Mouse (Mus musculus) adrenal gland, postnatal 4 days (tissue): ENCODE measurements around the gene Prdx5. TPM values are rescaled to one million over a fixed set of nuclear protein-coding genes. Genes with fewer than 3 reads are reported as not detected.

ENCODE experiments used
- DNase-seq, 2 experiments: peaks; one replicate each; pipeline ENCODE4 v3.0.0; 2021 to 2022; ENCODE audit warnings: low spot score in 2 of 2, mixed read lengths in 2 of 2
- long read RNA-seq, 2 experiments: library from polyadenylated mRNA; stranded (forward); transcript quantifications; one replicate each; pipeline ENCODE4 v2.0.0; 2021
- total RNA-seq, 2 experiments: library from RNA; stranded (reverse); gene quantifications; 2 replicates each; pipeline ENCODE4 v1.2.3; 2021

Prdx5 gene
- total RNA-seq, result 100 to 1,000 TPM; 199 to 210 TPM
- long read RNA-seq, experiment 1, transcript Prdx5-201 (6 exons, 1,262 nt), result major isoform, 152 of 187 reads
- long read RNA-seq, experiment 1, transcript Prdx5-203 (5 exons, 755 nt), result minor isoform, 23 of 187 reads
- long read RNA-seq, experiment 1, partial matches to known transcripts, result 7 of 187 reads
- long read RNA-seq, experiment 1, other reads (novel, unspliced or antisense), result 4 of 187 reads
- long read RNA-seq, experiment 2, transcript Prdx5-203 (5 exons, 755 nt), result minor isoform, 13 of 184 reads
- long read RNA-seq, experiment 2, transcript Prdx5-201 (6 exons, 1,262 nt), result major isoform, 157 of 184 reads
- long read RNA-seq, experiment 2, partial matches to known transcripts, result 6 of 184 reads
- long read RNA-seq, experiment 2, other reads (novel, unspliced or antisense), result 8 of 184 reads

- peak; percentile 64 to 81 for DNase-seq
Measured at GRCm38 (mm10) chr19:6909507-6910289, at the start of gene Prdx5, which contains the start of gene Trmt112. Prdx5 (minus strand) TSS chr19:6910106. Trmt112 (plus strand) TSS chr19:6909698.

- no peak for DNase-seq
Measured at GRCm38 (mm10) chr19:6956461-6956860, 46.6 kb upstream of the Prdx5 start.

GRCm38 (mm10) chr19:6955424-6955823 lies 45.5 kb upstream of the Prdx5 start:
- no peak for DNase-seq

DNA sequence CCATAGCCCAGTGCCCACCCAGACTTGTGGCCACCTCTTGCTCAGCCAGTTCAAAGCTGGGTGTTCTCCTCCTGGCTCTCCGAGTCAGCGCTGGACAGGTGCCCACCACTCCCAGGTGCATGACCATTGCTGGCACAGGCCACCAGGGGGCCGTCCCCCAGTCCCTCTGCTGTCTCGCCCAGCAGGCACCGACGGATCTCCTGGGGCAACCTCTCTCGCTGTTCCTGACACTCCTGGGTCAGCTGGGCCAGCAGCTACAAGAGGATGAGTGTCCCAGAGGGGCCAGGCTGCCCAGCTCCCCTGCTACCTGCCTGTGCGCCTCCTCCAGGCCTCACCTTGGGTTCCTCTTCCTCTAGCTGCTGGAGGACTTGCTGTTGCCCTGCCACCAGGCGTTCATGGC lies 44.1 kb upstream of the Prdx5 start:
- DNase-seq, result no peak

- peak in 1 of 2 experiments; percentile 49 for DNase-seq
Measured at GRCm38 (mm10) chr19:6952712-6953037, 42.8 kb upstream of the Prdx5 start.

- DNase-seq, result peak; percentile 71 to 73
Measured at GRCm38 (mm10) chr19:6951994-6952711, 42.2 kb upstream of the Prdx5 start.

DNA sequence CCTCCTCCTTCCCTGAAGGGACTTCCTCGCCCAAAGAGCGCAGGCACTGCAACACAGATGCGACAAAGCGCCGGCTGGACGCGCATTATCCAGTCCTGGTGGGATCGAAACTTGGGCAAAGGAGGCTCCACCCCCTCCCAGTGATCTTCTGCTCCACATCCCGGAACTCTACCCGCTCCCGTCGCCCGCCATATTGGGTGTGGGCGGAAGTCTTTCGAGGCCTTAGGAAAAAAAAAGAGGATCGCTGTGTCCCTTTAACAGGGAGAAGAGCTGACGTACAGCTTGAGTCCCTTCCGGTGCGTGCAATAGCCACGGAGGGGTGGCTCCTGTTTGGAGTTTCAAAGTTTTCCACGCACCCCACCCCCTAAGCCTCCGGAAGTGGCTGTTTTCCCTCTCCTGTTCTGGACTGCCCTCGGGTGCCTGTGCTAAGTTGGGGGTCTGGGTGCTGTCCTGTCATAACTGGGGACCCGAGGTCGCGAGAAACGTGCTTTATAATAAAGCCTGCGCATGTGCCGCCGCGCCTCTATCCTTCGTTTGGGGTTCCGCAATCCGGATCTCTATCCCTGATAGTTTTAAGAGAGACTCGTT lies 41.6 kb upstream of the Prdx5 start:
- peak; percentile 70 to 83 for DNase-seq

- DNase-seq, result no peak
Measured at GRCm38 (mm10) chr19:6950613-6951153, 40.8 kb upstream of the Prdx5 start.

GRCm38 (mm10) chr19:6949951-6950350 lies 40.0 kb upstream of the Prdx5 start:
- no peak for DNase-seq

GRCm38 (mm10) chr19:6949532-6949931 lies 39.6 kb upstream of the Prdx5 start:
- no peak for DNase-seq

DNA sequence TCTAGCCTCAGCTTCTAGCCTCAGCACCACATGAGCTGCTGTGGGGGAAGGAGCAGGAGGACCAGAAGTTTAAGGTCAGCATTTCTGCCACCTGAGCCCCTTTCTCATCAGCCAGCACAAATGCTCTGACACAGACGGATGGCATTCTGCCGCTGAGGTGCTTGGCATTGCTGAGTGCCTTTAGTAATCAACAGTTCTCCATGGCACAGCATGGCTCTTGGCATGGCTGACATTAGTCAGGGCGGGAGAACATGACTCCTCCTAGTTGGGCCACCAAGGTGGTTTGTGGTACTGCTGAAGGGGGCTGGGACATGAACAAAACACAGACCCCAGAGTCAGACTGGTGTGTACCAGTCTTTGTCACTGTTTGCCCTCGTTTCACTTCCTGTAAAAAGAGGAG lies 38.3 kb upstream of the Prdx5 start:
- DNase-seq, result no peak

DNA sequence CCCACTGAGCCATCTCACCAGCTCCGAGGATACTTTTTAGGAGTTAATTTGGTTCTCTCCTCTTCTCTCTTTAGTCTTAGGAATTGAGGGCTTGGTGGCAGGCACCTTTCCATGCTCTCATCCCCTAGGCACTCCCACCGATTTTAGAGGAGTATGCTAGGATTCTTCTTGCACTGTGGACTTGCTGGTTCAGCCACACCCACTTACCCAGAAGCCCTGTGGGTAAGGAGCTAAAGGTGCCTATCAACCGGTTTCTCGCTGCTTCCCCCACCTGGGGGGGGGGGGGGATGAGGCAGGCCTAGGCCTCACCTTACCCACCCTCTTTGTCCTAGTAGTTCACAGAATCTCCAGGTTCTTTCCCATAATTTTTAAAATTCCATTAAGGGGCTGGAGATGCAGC lies 37.8 kb upstream of the Prdx5 start:
- no peak for DNase-seq

- DNase-seq, result no peak
Measured at GRCm38 (mm10) chr19:6943709-6944108, 33.8 kb upstream of the Prdx5 start.

DNA sequence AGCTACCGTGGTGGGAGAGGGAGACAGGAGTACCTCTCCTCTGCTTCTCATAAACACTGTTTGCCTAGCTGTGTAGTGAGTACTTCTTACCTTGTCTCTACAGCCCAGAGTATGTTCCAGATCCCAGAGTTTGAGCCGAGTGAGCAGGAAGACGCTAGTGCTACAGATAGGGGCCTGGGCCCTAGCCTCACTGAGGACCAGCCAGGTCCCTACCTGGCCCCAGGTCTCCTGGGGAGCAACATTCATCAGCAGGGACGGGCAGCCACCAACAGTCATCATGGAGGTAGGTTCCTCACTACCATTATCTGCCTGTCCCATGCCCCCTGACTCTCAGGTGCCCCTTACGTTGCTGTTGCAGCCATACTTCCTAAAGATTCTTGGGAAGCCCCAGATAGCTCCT lies 32.9 kb upstream of the Prdx5 start:
- no peak for DNase-seq

DNA sequence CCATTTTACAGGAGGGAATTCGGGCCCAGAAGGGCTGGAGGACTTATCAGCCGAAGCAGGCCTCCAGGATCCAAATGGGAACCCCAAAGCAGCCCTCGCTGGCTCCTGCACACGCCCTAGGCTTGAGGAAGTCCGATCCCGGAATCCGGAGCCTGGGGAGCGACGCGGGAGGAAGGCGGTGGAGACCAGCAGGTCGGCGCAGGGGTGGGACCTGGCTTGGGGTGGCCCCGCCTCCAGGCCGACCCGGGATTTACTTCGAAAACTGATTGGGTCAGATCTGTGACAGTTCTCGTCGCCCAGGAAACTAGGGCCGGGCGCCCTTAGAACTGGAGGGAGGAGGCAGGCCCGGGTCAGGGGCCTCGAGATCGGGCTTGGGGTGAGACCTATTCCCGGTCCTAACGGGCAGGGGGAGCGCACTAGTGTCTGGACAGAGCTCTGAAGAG lies 32.4 kb upstream of the Prdx5 start, which contains the start of gene Gpr137:
TSS of gene Gpr137 (minus strand) at position 232 of the 443 bp plus-strand sequence.
- DNase-seq, result peak; percentile 80 to 94

DNA sequence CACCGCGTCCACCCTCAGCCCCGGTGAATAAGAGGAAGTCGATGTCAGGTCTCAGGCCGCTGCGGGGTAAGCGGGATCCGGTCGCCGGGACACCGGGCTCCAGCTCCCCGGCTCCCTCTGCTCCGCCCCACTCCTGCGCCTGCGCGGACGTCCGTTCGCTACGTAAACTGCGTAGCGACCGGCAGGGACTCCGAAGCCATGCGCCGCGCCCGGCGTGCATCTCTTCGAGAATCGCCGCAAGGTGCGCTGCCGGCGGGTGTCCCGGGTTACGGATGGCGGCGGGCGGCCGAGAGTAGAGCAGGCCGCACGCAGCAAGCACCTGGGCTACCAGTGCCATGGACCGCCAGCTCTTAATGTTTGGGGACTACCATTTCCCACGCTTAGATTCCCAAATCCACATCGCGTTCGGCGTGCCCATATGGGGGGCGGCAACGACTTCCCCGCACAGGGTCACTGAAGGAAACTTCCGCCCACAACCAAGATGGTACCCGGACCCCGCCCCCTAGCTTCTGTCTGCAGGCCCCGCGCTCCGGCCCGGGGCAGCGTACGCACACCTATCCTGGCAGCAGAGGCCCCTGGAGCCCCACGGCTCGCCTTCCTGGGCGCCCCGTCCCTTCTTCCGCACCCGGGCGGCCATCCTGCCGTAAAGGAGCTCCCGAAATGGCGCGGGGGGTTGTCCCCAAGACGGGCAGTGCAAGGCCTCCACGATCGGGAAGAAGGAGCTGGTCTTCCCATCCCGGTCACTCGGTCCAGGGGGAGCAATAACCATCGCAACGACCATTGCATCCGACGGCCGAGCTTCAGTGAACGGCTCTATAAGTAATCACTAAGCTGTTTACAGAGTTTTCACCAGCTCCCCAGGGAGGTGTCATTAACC lies 31.7 kb upstream of the Prdx5 start, which contains the start of gene Bad:
TSS of gene Bad (plus strand) at position 490 of the 877 bp plus-strand sequence.
- peak; percentile 89 to 96 for DNase-seq

- DNase-seq, result no peak
Measured at GRCm38 (mm10) chr19:6940396-6941351, 30.8 kb upstream of the Prdx5 start.
